Mouse (Mus musculus) limb, embryonic 12.5 days (tissue): Measurements from ENCODE around the gene Zfp598. TPM values are rescaled to one million over a fixed set of nuclear protein-coding genes. Genes with fewer than 3 reads are reported as not detected.

Experiments used
- ATAC-seq: fragments of 200-750 bp; cut with Nextera tagmentation; 2 replicates; pipeline ENCODE4 v1.8.0; 2017; ENCODE audit warnings: low read depth, moderate TSS enrichment; ENCODE audit not compliant: insufficient number of reproducible peaks, insufficient read depth, low FRiP score, low TSS enrichment
- H3K27ac ChIP-seq: fragments of 300-500 bp; sonication (generic); 2 replicates; pipeline ENCODE4 v1.5.1; 2016; ENCODE audit warnings: mild to moderate bottlenecking, moderate library complexity
- H3K27me3 ChIP-seq: fragments of 300-500 bp; sonication (generic); 2 replicates; pipeline ENCODE4 v1.6.1; 2016; ENCODE audit warnings: mild to moderate bottlenecking, moderate library complexity
- H3K36me3 ChIP-seq: fragments of 300-500 bp; sonication (generic); 2 replicates; pipeline ENCODE4 v1.6.1; 2016; ENCODE audit warnings: mild to moderate bottlenecking, moderate library complexity
- H3K4me1 ChIP-seq: fragments of 300-500 bp; sonication (generic); replicated peaks from 2 replicates; pipeline ENCODE4 v1.6.1; 2016
- H3K4me2 ChIP-seq: fragments of 300-500 bp; sonication (generic); 2 replicates; pipeline ENCODE4 v1.6.1; 2016; ENCODE audit warnings: mild to moderate bottlenecking, moderate library complexity
- H3K4me3 ChIP-seq: fragments of 300-500 bp; sonication (generic); replicated peaks from 2 replicates; pipeline ENCODE4 v1.5.1; 2016; ENCODE audit warnings: mild to moderate bottlenecking
- H3K9ac ChIP-seq: fragments of 300-500 bp; sonication (generic); replicated peaks from 2 replicates; pipeline ENCODE4 v1.6.1; 2016; ENCODE audit warnings: mild to moderate bottlenecking, moderate library complexity
- H3K9me3 ChIP-seq: fragments of 300-500 bp; sonication (generic); 2 replicates; pipeline ENCODE4 v1.6.1; 2016; ENCODE audit warnings: mild to moderate bottlenecking, moderate library complexity
- WGBS: fragments of 180-500 bp; shearing (Covaris S2); methylation state at CpG from one replicate; pipeline ENCODE4 v1.1.7; 2016; 5-methylcytosine and 5-hydroxymethylcytosine counted together
- polyA plus RNA-seq: library from polyadenylated mRNA; unstranded; fragments of >200 nt; fragmentation: Nextera tagmentation; extraction: Ambion mirVana; gene quantifications from 2 replicates; pipeline ENCODE4 v1.2.1, GENCODE M21; 2016

The Zfp598 gene
- 24.5 and 28.4 TPM in 2 replicates for polyA plus RNA-seq

- under 1% methylated on average over 73 of the region's 80 CpGs for WGBS
- Histone ChIP-seq H3K36me3 (0 out of 2 replicates have a peak, but pooled peaks cover 4% of the 10 kb centered on the region), H3K9ac (peak within 1 kb of the TSS; percentile 97), H3K4me2 (peak within 1 kb of the TSS; percentile 85), H3K4me1 (peaks cover 31% of the 10 kb centered on the region), H3K27ac (peak within 1 kb of the TSS; percentile 86), H3K27me3 (no peaks in the 10 kb centered on the region), H3K9me3 (no peaks in the 10 kb centered on the region), H3K4me3 (peak within 1 kb of the TSS; percentile 99)
- peak; percentile 96 for ATAC-seq
These were observed at the start of gene Zfp598 for GRCm38 (mm10) chr17:24669545-24670245. TSS of gene Zfp598 (plus strand) at chr17:24669687.

GRCm38 (mm10) chr17:24625472-24625871, 44.0 kb upstream of the Zfp598 start:
- H3K36me3 ChIP-seq, result peaks cover 99% of the 10 kb centered on the region

GRCm38 (mm10) chr17:24628646-24629045, 40.8 kb upstream of the Zfp598 start:
- peaks cover 72% of the 10 kb centered on the region for H3K36me3 ChIP-seq
- WGBS, result 36% methylated on average over 5 of the region's 5 CpGs
- no peak for ATAC-seq

More at GRCm38 (mm10) chr17:24625472-24625871, 44.0 kb upstream of the Zfp598 start:
- Histone ChIP-seq H3K9ac (no peak overlapping the region), H3K4me3 (no peak overlapping the region), H3K27me3 (no peaks in the 10 kb centered on the region), H3K27ac (no peak overlapping the region), H3K4me2 (no peak overlapping the region), H3K9me3 (no peaks in the 10 kb centered on the region), H3K4me1 (no peaks in the 10 kb centered on the region)
- no peak for ATAC-seq
- WGBS, result 93% methylated on average over 8 of the region's 8 CpGs

GRCm38 (mm10) chr17:24630072-24630471, 39.4 kb upstream of the Zfp598 start:
- H3K4me3 ChIP-seq, result no peak overlapping the region
- H3K4me2 ChIP-seq, result no peak overlapping the region
- peaks cover 57% of the 10 kb centered on the region for H3K36me3 ChIP-seq
- no peak for ATAC-seq
- peaks cover 16% of the 10 kb centered on the region for H3K4me1 ChIP-seq
- H3K9ac ChIP-seq, result no peak overlapping the region
- H3K27me3 ChIP-seq, result no peaks in the 10 kb centered on the region
- 85% methylated on average over 14 of the region's 14 CpGs for WGBS
- H3K9me3 ChIP-seq, result no peaks in the 10 kb centered on the region
- no peak overlapping the region for H3K27ac ChIP-seq

More at GRCm38 (mm10) chr17:24628646-24629045, 40.8 kb upstream of the Zfp598 start:
- no peak overlapping the region for H3K27ac ChIP-seq
- peaks cover 15% of the 10 kb centered on the region for H3K4me1 ChIP-seq
- no peak overlapping the region for H3K9ac ChIP-seq
- no peaks in the 10 kb centered on the region for H3K27me3 ChIP-seq
- no peaks in the 10 kb centered on the region for H3K9me3 ChIP-seq
- no peak overlapping the region for H3K4me3 ChIP-seq
- H3K4me2 ChIP-seq, result no peak overlapping the region

GRCm38 (mm10) chr17:24632167-24632812, 37.2 kb upstream of the Zfp598 start, which contains the start of the genes Tsc2 and Nthl1:
TSS of gene Tsc2 (minus strand) at chr17:24632630.
TSS of gene Nthl1 (plus strand) at chr17:24632680.
- Histone ChIP-seq H3K9ac (peak within 1 kb of the TSS; percentile 83), H3K27ac (peak within 1 kb of the TSS; percentile 93), H3K4me3 (peak within 1 kb of the TSS; percentile 60), H3K4me1 (peaks cover 16% of the 10 kb centered on the region), H3K4me2 (peak within 1 kb of the TSS; percentile 88), H3K36me3 (peaks cover 49% of the 10 kb centered on the region), H3K27me3 (no peaks in the 10 kb centered on the region), H3K9me3 (no peaks in the 10 kb centered on the region)
- peak; percentile 83 for ATAC-seq
- 2% methylated on average over 51 of the region's 51 CpGs for WGBS

GRCm38 (mm10) chr17:24632813-24633449, 36.6 kb upstream of the Zfp598 start:
- peak overlapping the region; percentile 88 for H3K4me2 ChIP-seq
- no peaks in the 10 kb centered on the region for H3K9me3 ChIP-seq
- peaks cover 16% of the 10 kb centered on the region for H3K4me1 ChIP-seq
- no peaks in the 10 kb centered on the region for H3K27me3 ChIP-seq
- 15% methylated on average over 22 of the region's 22 CpGs for WGBS
- peak overlapping the region; percentile 83 for H3K9ac ChIP-seq
- peak overlapping the region; percentile 60 for H3K4me3 ChIP-seq
- ATAC-seq, result peak; percentile 36
- H3K27ac ChIP-seq, result peak overlapping the region; percentile 93
- peaks cover 47% of the 10 kb centered on the region for H3K36me3 ChIP-seq

- Histone ChIP-seq H3K4me3 (peak overlapping the region; percentile 60; the same call in 1 of the 2 replicates), H3K36me3 (peaks cover 47% of the 10 kb centered on the region), H3K27ac (no peak overlapping the region), H3K4me1 (peaks cover 24% of the 10 kb centered on the region), H3K9me3 (no peaks in the 10 kb centered on the region), H3K27me3 (no peaks in the 10 kb centered on the region), H3K9ac (no peak overlapping the region), H3K4me2 (no peak overlapping the region)
- ATAC-seq, result no peak
- WGBS, result 92% methylated on average over 11 of the region's 11 CpGs
These were observed 35.7 kb upstream of the Zfp598 start for GRCm38 (mm10) chr17:24633831-24634230.

- WGBS, result 85% methylated on average over 4 of the region's 4 CpGs
- no peaks in the 10 kb centered on the region for H3K9me3 ChIP-seq
- ATAC-seq, result no peak
- H3K36me3 ChIP-seq, result peaks cover 39% of the 10 kb centered on the region
- H3K4me2 ChIP-seq, result no peak overlapping the region
- H3K27me3 ChIP-seq, result no peaks in the 10 kb centered on the region
- H3K4me1 ChIP-seq, result peaks cover 36% of the 10 kb centered on the region
- no peak overlapping the region for H3K9ac ChIP-seq
- no peak overlapping the region for H3K27ac ChIP-seq
- H3K4me3 ChIP-seq, result no peak overlapping the region
These were observed 34.5 kb upstream of the Zfp598 start for GRCm38 (mm10) chr17:24635024-24635423.

- Histone ChIP-seq H3K36me3 (peaks cover 39% of the 10 kb centered on the region), H3K4me2 (no peak overlapping the region), H3K9ac (no peak overlapping the region), H3K27me3 (no peaks in the 10 kb centered on the region), H3K4me3 (no peak overlapping the region), H3K4me1 (peaks cover 42% of the 10 kb centered on the region), H3K27ac (no peak overlapping the region), H3K9me3 (no peaks in the 10 kb centered on the region)
- 94% methylated on average over 5 of the region's 5 CpGs for WGBS
- ATAC-seq, result no peak
These were observed 33.8 kb upstream of the Zfp598 start for GRCm38 (mm10) chr17:24635694-24636093.

- 77% methylated on average over 5 of the region's 5 CpGs for WGBS
- Histone ChIP-seq H3K4me1 (peaks cover 37% of the 10 kb centered on the region), H3K4me2 (no peak overlapping the region), H3K9me3 (no peaks in the 10 kb centered on the region), H3K4me3 (no peak overlapping the region), H3K27ac (no peak overlapping the region), H3K9ac (no peak overlapping the region), H3K27me3 (no peaks in the 10 kb centered on the region), H3K36me3 (peaks cover 47% of the 10 kb centered on the region)
- no peak for ATAC-seq
These were observed 32.6 kb upstream of the Zfp598 start for GRCm38 (mm10) chr17:24636781-24637481.
